Mouse (Mus musculus) lung, adult 10 weeks (tissue): ENCODE results near the gene Tspan12. TPM values are rescaled to one million over a fixed set of nuclear protein-coding genes. Genes with fewer than 3 reads are reported as not detected.

Experiments
- polyA plus RNA-seq: library from polyadenylated mRNA; stranded (reverse); fragments of 350-450 nt; fragmentation: Illumina TruSeq; extraction: RNeasy Lipid Tissue Mini Kit (QIAGEN cat#74804); gene quantifications from one replicate; pipeline ENCODE4 v1.2.3, GENCODE M21; 2014; ENCODE audit warnings: low read depth, low replicate concordance; ENCODE audit not compliant: insufficient read depth

The Tspan12 gene
- polyA plus RNA-seq = 40.6 TPM

DNA sequence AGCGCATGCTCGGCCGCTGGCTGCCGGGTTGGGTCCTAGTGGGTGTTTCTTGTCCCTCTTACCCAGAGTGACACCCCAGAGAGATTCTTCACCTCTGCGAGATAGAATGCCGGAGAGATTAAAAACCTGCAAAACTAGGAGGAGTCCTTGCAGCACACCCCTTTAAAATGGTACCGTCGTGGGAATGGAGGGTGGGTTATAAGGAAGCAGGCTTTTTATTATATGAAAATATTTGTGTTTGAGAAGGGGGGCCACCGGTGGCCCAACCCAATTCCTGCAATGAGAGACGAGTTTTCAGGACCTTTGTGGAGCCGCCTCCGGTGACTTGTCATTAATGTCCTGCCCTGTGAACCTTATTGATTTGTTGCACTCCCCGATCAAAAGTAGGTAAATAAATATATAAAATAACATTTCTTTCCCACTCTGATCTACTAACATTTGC is at the start of gene Tspan12:
Gene Tspan12 (minus strand): TSS at position 172 of the 442 bp plus-strand sequence.

Other genes with a start within 250 kb of the Tspan12 start
- 13.4 TPM for gene Ing3, start 97.1 kb upstream of the Tspan12 start, polyA plus RNA-seq
- 25.2 TPM for gene Cped1, start 133.4 kb upstream of the Tspan12 start, polyA plus RNA-seq